Mouse (Mus musculus): ENCODE results near the gene Bysl. TPM values are rescaled to one million over a fixed set of nuclear protein-coding genes. Genes with fewer than 3 reads are reported as not detected.
A peak's percentile ranks its signal among the peaks of the same experiment; 100 is the strongest.

Bysl gene
- total and polyA plus RNA-seq, 3 experiments = 13.2 to 15.9 (median 15.7) TPM

GRCm38 (mm10) chr17:47596839-47597164, 14.5 kb downstream of the Bysl start:
- H3K27ac ChIP-seq = peak overlapping the region; percentile 91
- TF ChIP-seq CTCF (IDR thresholded peaks at IDR 0.05) = no peak
- H3K27me3 ChIP-seq (ENCODE audit: control insufficient read depth, insufficient read depth, low read length) = no peaks in the 10 kb centered on the region
- peak in 1 of 2 experiments; percentile 21 for DNase-seq
- no peak overlapping the region for H3K4me3 ChIP-seq
- intact Hi-C loops (cut with DNase I) = no loop called here
- H3K9ac ChIP-seq (ENCODE audit: low read depth, low read length) = no peak overlapping the region
- WGBS = 54% methylated on average over 5 of the region's 5 CpGs
- H3K36me3 ChIP-seq (ENCODE audit: control insufficient read depth, insufficient read depth, low read length) = peaks cover 3% of the 10 kb centered on the region; the same call in 1 of the 2 replicates
- no peaks in the 10 kb centered on the region; the same call in 1 of the 2 replicates for H3K79me2 ChIP-seq (replicated peaks; ENCODE audit: control insufficient read depth, insufficient read depth, low read length)
- peaks cover 16% of the 10 kb centered on the region for H3K4me1 ChIP-seq (ENCODE audit: control insufficient read depth, insufficient read depth, low read length)

- intact Hi-C loops (cut with DNase I) = no loop called here
- H3K27me3 ChIP-seq (ENCODE audit: control insufficient read depth, insufficient read depth, low read length) = no peaks in the 10 kb centered on the region
- H3K4me1 ChIP-seq (ENCODE audit: control insufficient read depth, insufficient read depth, low read length) = peaks cover 16% of the 10 kb centered on the region
- WGBS = 47% methylated on average over 6 of the region's 6 CpGs
- H3K79me2 ChIP-seq (replicated peaks; ENCODE audit: control insufficient read depth, insufficient read depth, low read length) = no peaks in the 10 kb centered on the region; the same call in 1 of the 2 replicates
- peak in 1 of 2 experiments; percentile 42 for DNase-seq
- H3K9ac ChIP-seq (ENCODE audit: low read depth, low read length) = no peak overlapping the region
- peaks cover 3% of the 10 kb centered on the region; the same call in 1 of the 2 replicates for H3K36me3 ChIP-seq (ENCODE audit: control insufficient read depth, insufficient read depth, low read length)
- peak overlapping the region; percentile 91 for H3K27ac ChIP-seq
- TF ChIP-seq CTCF (IDR thresholded peaks at IDR 0.05) (no peak), EP300 (IDR thresholded peaks at IDR 0.05; ENCODE audit: insufficient read depth, low read depth, low read length) (no peak), POLR2A (IDR thresholded peaks at IDR 0.05; ENCODE audit: insufficient read depth, low read depth, low read length) (no peak)
- H3K4me3 ChIP-seq = no peak overlapping the region
Measured at GRCm38 (mm10) chr17:47596162-47596838, 15.0 kb downstream of the Bysl start.

GRCm38 (mm10) chr17:47595248-47596161, 15.8 kb downstream of the Bysl start:
- TF ChIP-seq POLR2A (IDR thresholded peaks at IDR 0.05; ENCODE audit: insufficient read depth, low read depth, low read length) (0 out of 2 replicates have a peak, but pooled peaks have one; percentile 35), CTCF (IDR thresholded peaks at IDR 0.05) (no peak), EP300 (IDR thresholded peaks at IDR 0.05; ENCODE audit: insufficient read depth, low read depth, low read length) (0 out of 2 replicates have a peak, but pooled peaks have one; percentile 27)
- peak; percentile 73 to 80 for DNase-seq
- H3K79me2 ChIP-seq (replicated peaks; ENCODE audit: control insufficient read depth, insufficient read depth, low read length) = no peaks in the 10 kb centered on the region; the same call in 1 of the 2 replicates
- H3K4me1 ChIP-seq (ENCODE audit: control insufficient read depth, insufficient read depth, low read length) = peaks cover 16% of the 10 kb centered on the region
- H3K9ac ChIP-seq (ENCODE audit: low read depth, low read length) = peak overlapping the region; percentile 68
- peak overlapping the region; percentile 86 for H3K4me3 ChIP-seq
- peak overlapping the region; percentile 91 for H3K27ac ChIP-seq
- 18% methylated on average over 21 of the region's 21 CpGs for WGBS
- intact Hi-C loops (cut with DNase I) = no loop called here
- no peaks in the 10 kb centered on the region for H3K27me3 ChIP-seq (ENCODE audit: control insufficient read depth, insufficient read depth, low read length)
- H3K36me3 ChIP-seq (ENCODE audit: control insufficient read depth, insufficient read depth, low read length) = peaks cover 3% of the 10 kb centered on the region; the same call in 1 of the 2 replicates

- Histone ChIP-seq H3K27me3 (ENCODE audit: control insufficient read depth, insufficient read depth, low read length) (no peaks in the 10 kb centered on the region), H3K4me3 (peak overlapping the region; percentile 86), H3K36me3 (ENCODE audit: control insufficient read depth, insufficient read depth, low read length) (peaks cover 3% of the 10 kb centered on the region; the same call in 1 of the 2 replicates), H3K79me2 (replicated peaks; ENCODE audit: control insufficient read depth, insufficient read depth, low read length) (no peaks in the 10 kb centered on the region; the same call in 1 of the 2 replicates), H3K9ac (ENCODE audit: low read depth, low read length) (peak overlapping the region; percentile 68), H3K27ac (peak overlapping the region; percentile 91), H3K4me1 (ENCODE audit: control insufficient read depth, insufficient read depth, low read length) (peaks cover 15% of the 10 kb centered on the region)
- intact Hi-C loops (cut with DNase I) = loop anchor here (1.0 kb wide), 1 partner anchor 84 kb away; no protein-coding TSS in a partner anchor
- no peak for TF ChIP-seq EP300 (IDR thresholded peaks at IDR 0.05; ENCODE audit: insufficient read depth, low read depth, low read length)
- no peak for TF ChIP-seq CTCF (IDR thresholded peaks at IDR 0.05)
- TF ChIP-seq POLR2A (IDR thresholded peaks at IDR 0.05; ENCODE audit: insufficient read depth, low read depth, low read length) = no peak
- no peak for DNase-seq
- WGBS = 10% methylated on average over 9 of the region's 9 CpGs
Measured at GRCm38 (mm10) chr17:47594969-47595247, 16.4 kb downstream of the Bysl start.

- H3K27me3 ChIP-seq (ENCODE audit: control insufficient read depth, insufficient read depth, low read length) = no peaks in the 10 kb centered on the region
- TF ChIP-seq CTCF (IDR thresholded peaks at IDR 0.05) (no peak), POLR2A (IDR thresholded peaks at IDR 0.05; ENCODE audit: insufficient read depth, low read depth, low read length) (no peak), EP300 (IDR thresholded peaks at IDR 0.05; ENCODE audit: insufficient read depth, low read depth, low read length) (no peak)
- H3K27ac ChIP-seq = peak overlapping the region; percentile 91
- no peaks in the 10 kb centered on the region; the same call in 1 of the 2 replicates for H3K79me2 ChIP-seq (replicated peaks; ENCODE audit: control insufficient read depth, insufficient read depth, low read length)
- WGBS = 1% methylated on average over 43 of the region's 43 CpGs
- intact Hi-C loops (cut with DNase I) = loop anchor here (1.0 kb wide), 1 partner anchor 83 kb away; no protein-coding TSS in a partner anchor
- peak overlapping the region; percentile 89 for H3K9ac ChIP-seq (ENCODE audit: low read depth, low read length)
- H3K36me3 ChIP-seq (ENCODE audit: control insufficient read depth, insufficient read depth, low read length) = peaks cover 3% of the 10 kb centered on the region; the same call in 1 of the 2 replicates
- peak overlapping the region; percentile 86 for H3K4me3 ChIP-seq
- H3K4me1 ChIP-seq (ENCODE audit: control insufficient read depth, insufficient read depth, low read length) = peaks cover 12% of the 10 kb centered on the region
- DNase-seq = peak; percentile 64 to 72
Measured at GRCm38 (mm10) chr17:47594183-47594968, 16.9 kb downstream of the Bysl start.
